Mouse (Mus musculus) CH12.LX (cell line): ENCODE results near the gene Txndc2. TPM values are rescaled to one million over a fixed set of nuclear protein-coding genes. Genes with fewer than 3 reads are reported as not detected.
A peak's percentile ranks its signal among the peaks of the same experiment; 100 is the strongest.

Experiments used
- DNase-seq: peaks from one replicate; pipeline ENCODE4 v3.0.0-alpha.2; 2013; ENCODE audit errors: extremely low read depth
- H3K27ac ChIP-seq: 2 replicates; pipeline ENCODE4 v1.5.1; 2012; ENCODE audit warnings: low read depth, mild to moderate bottlenecking, control low read depth, moderate library complexity; ENCODE audit not compliant: insufficient read depth
- H3K27me3 ChIP-seq: replicated peaks from 2 replicates; pipeline ENCODE3; 2012; ENCODE audit warnings: inconsistent platforms
- H3K36me3 ChIP-seq, 2 experiments: replicated peaks in 1 of 2; 2 replicates each; pipeline versions ENCODE3 to v1.6.1; 2012; ENCODE audit warnings: inconsistent platforms in 1 of 2, low read length in 1 of 2, mild to moderate bottlenecking in 1 of 2, mixed read lengths in 1 of 2, moderate library complexity in 1 of 2; ENCODE audit not compliant: control insufficient read depth in 1 of 2, insufficient read depth in 1 of 2
- H3K4me1 ChIP-seq, 2 experiments: 2 replicates each; pipeline ENCODE4 v1.6.1; 2012; ENCODE audit warnings: inconsistent platforms in 1 of 2, moderate library complexity in 1 of 2; ENCODE audit not compliant: insufficient read depth in 2 of 2, control insufficient read depth in 1 of 2
- H3K4me2 ChIP-seq: 2 replicates; pipeline ENCODE4 v1.6.1; 2012; ENCODE audit warnings: low read depth, mild to moderate bottlenecking, control low read depth; ENCODE audit not compliant: poor library complexity, insufficient read depth, severe bottlenecking
- H3K4me3 ChIP-seq, 3 experiments: fragments of 150-350 bp in 1 of 3; sonication (generic) in 1 of 3; replicated peaks in 1 of 3; 2 replicates each; pipeline versions ENCODE3 to v1.5.1; 2011 to 2012; ENCODE audit warnings: low read depth in 2 of 3, low read length in 2 of 3, mild to moderate bottlenecking in 2 of 3, moderate library complexity in 2 of 3, control low read depth in 1 of 3, improper control_type of control experiment in 1 of 3, inconsistent platforms in 1 of 3, mixed read lengths in 1 of 3; ENCODE audit not compliant: poor library complexity in 1 of 3
- H3K79me2 ChIP-seq: replicated peaks from 2 replicates; pipeline ENCODE4 v1.6.1; 2012; ENCODE audit warnings: mild to moderate bottlenecking, moderate library complexity; ENCODE audit not compliant: control insufficient read depth, poor library complexity, insufficient read depth, severe bottlenecking; ENCODE audit errors: extremely low read depth
- H3K9ac ChIP-seq: 2 replicates; pipeline ENCODE4 v1.6.1; 2012; ENCODE audit warnings: low read depth, mild to moderate bottlenecking, control low read depth, moderate library complexity; ENCODE audit not compliant: insufficient read depth
- H3K9me3 ChIP-seq: replicated peaks from 2 replicates; pipeline ENCODE3; 2012; ENCODE audit warnings: low read length, inconsistent platforms, mixed read lengths
- CHD1 ChIP-seq: IDR thresholded peaks from 2 replicates; pipeline ENCODE4 v1.6.1; 2012; ENCODE audit warnings: low read depth, low read length, improper control_type of control experiment, inconsistent platforms
- CHD2 ChIP-seq: IDR thresholded peaks from 2 replicates; pipeline ENCODE4 v1.6.1; 2011; ENCODE audit warnings: low read length, improper control_type of control experiment
- E2F4 ChIP-seq: IDR thresholded peaks from 2 replicates; pipeline ENCODE4 v1.6.1; 2011; ENCODE audit warnings: low read depth, low read length, improper control_type of control experiment; ENCODE audit not compliant: insufficient replicate concordance
- ELF1 ChIP-seq: IDR thresholded peaks from 2 replicates; pipeline ENCODE4 v1.6.1; 2014; ENCODE audit warnings: low read depth, mild to moderate bottlenecking, inconsistent platforms, low read length, improper control_type of control experiment
- EP300 ChIP-seq: IDR thresholded peaks from 2 replicates; pipeline ENCODE4 v1.6.1; 2011; ENCODE audit warnings: low read length, improper control_type of control experiment
- ETS1 ChIP-seq: conservative IDR thresholded peaks from 2 replicates; pipeline ENCODE4 v1.6.1; 2012; ENCODE audit warnings: low read depth, mild to moderate bottlenecking, inconsistent platforms, low read length, improper control_type of control experiment, moderate library complexity
- HCFC1 ChIP-seq: IDR thresholded peaks from 2 replicates; pipeline ENCODE4 v1.6.1; 2012; ENCODE audit warnings: low read depth, mild to moderate bottlenecking, inconsistent platforms, low read length, improper control_type of control experiment
- JUND ChIP-seq: conservative IDR thresholded peaks from 2 replicates; pipeline ENCODE4 v1.6.1; 2011; ENCODE audit warnings: low read depth, low read length, improper control_type of control experiment
- MAFK ChIP-seq: IDR thresholded peaks from 2 replicates; pipeline ENCODE4 v1.6.1; 2011; ENCODE audit warnings: low read length, improper control_type of control experiment; ENCODE audit not compliant: insufficient replicate concordance
- MAX ChIP-seq: IDR thresholded peaks from 2 replicates; pipeline ENCODE4 v1.6.1; 2011; ENCODE audit warnings: low read length, improper control_type of control experiment
- MEF2A ChIP-seq: IDR thresholded peaks from 2 replicates; pipeline ENCODE4 v1.6.1; 2014; ENCODE audit warnings: low read depth, mild to moderate bottlenecking, inconsistent platforms, low read length, improper control_type of control experiment, borderline replicate concordance
- MXI1 ChIP-seq: IDR thresholded peaks from 2 replicates; pipeline ENCODE4 v1.6.1; 2011; ENCODE audit warnings: mild to moderate bottlenecking, low read depth, low read length, improper control_type of control experiment
- NELFE ChIP-seq: IDR thresholded peaks from 2 replicates; pipeline ENCODE4 v1.6.1; 2011; ENCODE audit warnings: low read depth, low read length, improper control_type of control experiment
- POLR2A ChIP-seq: IDR thresholded peaks from 2 replicates; pipeline ENCODE4 v1.6.1; 2011; ENCODE audit warnings: low read depth, mild to moderate bottlenecking, improper control_type of control experiment, low read length
- POLR2AphosphoS2 ChIP-seq: IDR thresholded peaks from 2 replicates; pipeline ENCODE4 v1.6.1; 2011; ENCODE audit warnings: low read depth, low read length, improper control_type of control experiment
- RAD21 ChIP-seq: IDR thresholded peaks from 2 replicates; pipeline ENCODE4 v1.6.1; 2011; ENCODE audit warnings: low read depth, mild to moderate bottlenecking, low read length, improper control_type of control experiment, moderate library complexity
- SIN3A ChIP-seq: IDR thresholded peaks from 2 replicates; pipeline ENCODE4 v1.6.1; 2012; ENCODE audit warnings: low read length, improper control_type of control experiment, inconsistent platforms
- TBP ChIP-seq: conservative IDR thresholded peaks from 2 replicates; pipeline ENCODE4 v1.6.1; 2011; ENCODE audit warnings: low read depth, low read length, improper control_type of control experiment
- UBTF ChIP-seq: IDR thresholded peaks from 2 replicates; pipeline ENCODE4 v1.6.1; 2012; ENCODE audit warnings: low read depth, mild to moderate bottlenecking, inconsistent platforms, low read length, improper control_type of control experiment, moderate library complexity
- ZC3H11A ChIP-seq: IDR thresholded peaks from 2 replicates; pipeline ENCODE4 v1.6.1; 2012; ENCODE audit warnings: low read depth, mild to moderate bottlenecking, inconsistent platforms, low read length, improper control_type of control experiment
- ZKSCAN1 ChIP-seq: IDR thresholded peaks from 2 replicates; pipeline ENCODE4 v1.6.1; 2012; ENCODE audit warnings: low read depth, inconsistent platforms, low read length, improper control_type of control experiment, borderline replicate concordance
- ZMIZ1 ChIP-seq: IDR thresholded peaks from 2 replicates; pipeline ENCODE4 v1.6.1; 2012; ENCODE audit warnings: low read depth, mild to moderate bottlenecking, inconsistent platforms, low read length, improper control_type of control experiment
- dilution Hi-C: fragments of 300-500 bp; cut with MboI; formaldehyde crosslinking; loops from 2 replicates; pipeline ENCODE4 v1.14.3; 2020; ENCODE audit warnings: low sequenced_read_pairs; ENCODE audit not compliant: extremely low pct_unique_long_range_greater_than_20kb, extremely low pct_ligation_motif_present
- in situ Hi-C: fragments of 300-500 bp; cut with MboI; formaldehyde crosslinking; loops from 3 replicates; pipeline ENCODE4 v1.14.3; 2019; ENCODE audit warnings: low sequenced_read_pairs, low pct_ligation_motif_present, low pct_unique_long_range_greater_than_20kb, mixed read lengths
- polyA plus RNA-seq: library from polyadenylated mRNA; unstranded; fragments of >175 nt; gene quantifications from 2 replicates; pipeline ENCODE4 v1.2.1, GENCODE M21; 2012; ENCODE audit warnings: low read depth; ENCODE audit not compliant: insufficient read length
- total RNA-seq, 2 experiments: library from RNA; depleted of rRNA; stranded (reverse); fragments of 300-350 nt in 1 of 2; fragments of >200 nt in 1 of 2; gene quantifications; 2 replicates each; pipeline ENCODE4 v1.2.3; 2012 to 2014

Txndc2 gene
- total and polyA plus RNA-seq, 3 experiments: not detected

GRCm38 (mm10) chr17:65642578-65642991 is 617 bp upstream of the Txndc2 start:
- dilution Hi-C loops: no loop called here
- TF ChIP-seq EP300 (no peak), MXI1 (no peak), HCFC1 (no peak), ZKSCAN1 (no peak), CHD2 (no peak), RAD21 (no peak), CHD1 (no peak), MAX (no peak), JUND (no peak), ZMIZ1 (no peak), POLR2A (no peak), MEF2A (no peak), ETS1 (no peak), ZC3H11A (no peak), NELFE (no peak), SIN3A (no peak), MAFK (no peak), UBTF (no peak), POLR2AphosphoS2 (no peak), E2F4 (no peak)
- TF ChIP-seq, all 38 proteins: peak for 0
- Histone ChIP-seq H3K4me1 (peaks cover 0 to 7% of the 10 kb centered on the region in 2 experiments; a peak in 2 of 4 replicates), H3K4me2 (no peak overlapping the region), H3K9me3 (no peaks in the 10 kb centered on the region), H3K4me3 (no peak overlapping the region), H3K27ac (no peak overlapping the region), H3K27me3 (no peaks in the 10 kb centered on the region), H3K9ac (no peak overlapping the region), H3K79me2 (no peaks in the 10 kb centered on the region), H3K36me3 (no peaks in the 10 kb centered on the region)
- in situ Hi-C loops: no loop called here
- DNase-seq: no peak

- no peak overlapping the region for H3K27ac ChIP-seq
- H3K4me3 ChIP-seq: no peak overlapping the region
- TF ChIP-seq ELF1 (no peak), EP300 (no peak), TBP (peak; percentile 59; the same call in 1 of the 2 replicates)
- no peaks in the 10 kb centered on the region for H3K36me3 ChIP-seq
- H3K9me3 ChIP-seq: no peaks in the 10 kb centered on the region
- H3K79me2 ChIP-seq: no peaks in the 10 kb centered on the region
- no peak overlapping the region for H3K4me2 ChIP-seq
- dilution Hi-C loops: no loop called here
- in situ Hi-C loops: no loop called here
- peaks cover 1% of the 10 kb centered on the region for H3K27me3 ChIP-seq
- no peak for DNase-seq
- H3K9ac ChIP-seq: no peak overlapping the region
- H3K4me1 ChIP-seq: peaks cover 0 to 7% of the 10 kb centered on the region in 2 experiments; a peak in 2 of 4 replicates
These were observed 2.8 kb downstream of the Txndc2 start for GRCm38 (mm10) chr17:65639144-65639543.
